Mouse (Mus musculus) forebrain, embryonic 16.5 days (tissue): ENCODE measurements around the gene Ifitm10. TPM values are rescaled to one million over a fixed set of nuclear protein-coding genes. Genes with fewer than 3 reads are reported as not detected.
"Not testable (repeated sequence)": the region's sequence is repeated elsewhere in the genome, so short reads cannot be mapped to it uniquely, and the experiment has no call there.

Experiments
- ATAC-seq: fragments of 200-750 bp; cut with Nextera tagmentation; 2 replicates; pipeline ENCODE4 v1.8.0; 2017; ENCODE audit warnings: mild to moderate bottlenecking, moderate library complexity
- H3K27ac ChIP-seq: fragments of 300-500 bp; sonication (generic); 2 replicates; pipeline ENCODE4 v1.5.1; 2014; ENCODE audit warnings: low read length, control low read depth
- H3K27me3 ChIP-seq: fragments of 300-500 bp; sonication (generic); replicated peaks from 2 replicates; pipeline ENCODE4 v1.6.1; 2014; ENCODE audit warnings: low read length; ENCODE audit not compliant: control insufficient read depth, insufficient read depth
- H3K36me3 ChIP-seq: fragments of 300-500 bp; sonication (generic); 2 replicates; pipeline ENCODE4 v1.6.1; 2014; ENCODE audit not compliant: control insufficient read depth, insufficient read depth
- H3K4me1 ChIP-seq: fragments of 300-500 bp; sonication (generic); replicated peaks from 2 replicates; pipeline ENCODE4 v1.6.1; 2014; ENCODE audit warnings: low read length; ENCODE audit not compliant: control insufficient read depth, insufficient read depth
- H3K4me2 ChIP-seq: fragments of 300-500 bp; sonication (generic); 2 replicates; pipeline ENCODE4 v1.6.1; 2014; ENCODE audit warnings: mild to moderate bottlenecking, low read length, control low read depth
- H3K4me3 ChIP-seq: fragments of 300-500 bp; sonication (generic); replicated peaks from 2 replicates; pipeline ENCODE4 v1.5.1; 2014; ENCODE audit warnings: mild to moderate bottlenecking, low read length, control low read depth
- H3K9ac ChIP-seq: fragments of 300-500 bp; sonication (generic); replicated peaks from 2 replicates; pipeline ENCODE4 v1.6.1; 2014; ENCODE audit warnings: low read depth, low read length, control low read depth
- H3K9me3 ChIP-seq: fragments of 300-500 bp; sonication (generic); 2 replicates; pipeline ENCODE4 v1.6.1; 2016; ENCODE audit warnings: low read length; ENCODE audit not compliant: control insufficient read depth
- WGBS: fragments of 180-500 bp; shearing (Covaris S2); extraction: QIAGEN DNeasy Blood & Tissue Kit; methylation state at CpG from one replicate; pipeline ENCODE4 v1.1.7; 2014; 5-methylcytosine and 5-hydroxymethylcytosine counted together
- polyA plus RNA-seq: library from polyadenylated mRNA; unstranded; fragments of >200 nt; fragmentation: Nextera tagmentation; extraction: Ambion mirVana; gene quantifications from 2 replicates; pipeline ENCODE4 v1.2.1, GENCODE M21; 2015

Gene Ifitm10
- polyA plus RNA-seq, 1 experiment from 2014 or later: 3.8 TPM

DNA sequence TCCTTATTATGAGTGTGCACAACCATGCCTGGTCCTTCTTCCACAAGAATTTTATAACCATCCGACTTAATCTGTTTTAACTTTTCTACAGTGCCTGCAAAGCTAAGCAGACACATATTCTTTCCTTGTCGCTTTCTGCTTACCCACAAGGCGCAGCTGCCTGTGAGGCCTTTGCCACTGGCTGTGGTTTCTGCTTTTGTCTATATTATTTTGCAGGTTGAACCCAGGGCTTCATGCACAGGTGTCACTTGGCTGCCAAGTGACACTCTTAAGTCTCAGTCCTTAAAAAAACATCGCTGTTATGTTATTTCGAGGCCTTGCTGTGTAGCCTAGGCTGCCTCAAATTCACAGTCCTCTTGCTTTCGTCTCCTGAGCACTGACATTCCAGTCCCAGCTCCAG lies 50.9 kb downstream of the Ifitm10 start:
- no peaks in the 10 kb centered on the region for H3K4me1 ChIP-seq
- 96% methylated on average over 6 of the region's 6 CpGs for WGBS
- no peak for ATAC-seq
- H3K4me3 ChIP-seq: no peak overlapping the region
- no peak overlapping the region for H3K9ac ChIP-seq
- no peaks in the 10 kb centered on the region for H3K36me3 ChIP-seq
- no peak overlapping the region for H3K27ac ChIP-seq
- no peaks in the 10 kb centered on the region for H3K27me3 ChIP-seq
- H3K9me3 ChIP-seq: no peaks in the 10 kb centered on the region
- no peak overlapping the region for H3K4me2 ChIP-seq

DNA sequence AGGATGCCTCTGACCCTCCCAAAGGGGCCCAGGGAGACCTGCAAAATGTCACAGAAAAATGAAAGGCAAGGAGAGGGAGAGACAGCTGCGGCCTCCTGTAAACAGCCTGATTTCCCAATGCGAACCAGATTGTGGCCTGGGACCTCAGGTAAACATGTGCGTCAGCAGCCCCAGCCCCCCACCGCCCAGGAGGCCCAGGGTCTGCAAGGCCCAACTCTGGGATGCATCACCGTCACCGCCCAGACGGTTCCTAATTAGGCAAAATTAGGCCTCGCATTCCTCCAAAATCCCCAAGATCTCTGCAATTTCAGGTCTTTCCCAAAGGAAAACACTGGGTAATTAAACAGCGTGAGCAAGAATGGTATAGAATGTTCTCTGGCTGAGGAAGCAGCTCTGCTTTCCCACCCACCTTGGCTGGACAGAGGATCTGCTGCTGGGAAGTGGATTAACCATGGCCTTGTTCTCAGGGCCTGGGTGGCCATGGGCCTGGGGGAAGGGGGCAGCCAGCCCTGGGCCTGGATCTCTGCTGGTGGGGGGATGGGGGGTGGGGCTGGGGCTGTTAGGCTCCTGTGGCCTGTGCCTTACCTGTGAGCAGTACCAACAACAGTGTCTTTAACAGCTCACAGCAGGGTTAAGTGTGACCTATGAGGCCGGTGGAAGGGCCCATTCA lies 51.8 kb downstream of the Ifitm10 start:
- not testable (repeated sequence) for H3K9ac ChIP-seq, H3K4me1 ChIP-seq, ATAC-seq, H3K27ac ChIP-seq, H3K4me2 ChIP-seq, H3K4me3 ChIP-seq, H3K9me3 ChIP-seq, H3K27me3 ChIP-seq, H3K36me3 ChIP-seq
- WGBS: 22% methylated on average over 4 of the region's 10 CpGs

DNA sequence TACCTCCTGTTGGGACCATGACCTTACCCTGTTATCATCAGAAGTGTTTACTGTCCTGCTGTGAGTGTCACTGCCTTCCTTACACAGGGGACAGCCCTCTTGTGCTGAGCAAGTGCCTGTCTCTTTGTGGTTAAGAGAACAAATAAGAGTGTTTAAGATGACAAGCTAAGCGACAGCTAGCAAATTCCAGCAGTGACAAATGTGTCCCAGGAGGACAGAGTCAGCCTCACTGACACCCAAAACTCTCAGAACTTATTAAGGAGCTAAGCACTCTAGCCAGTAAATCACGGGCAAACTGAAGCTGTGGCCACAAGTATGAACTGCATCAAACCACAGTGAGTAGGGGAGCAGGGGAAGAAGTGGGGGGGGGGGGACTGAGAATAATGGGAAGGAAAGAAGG lies 52.6 kb downstream of the Ifitm10 start:
- Histone ChIP-seq H3K4me1 (no peaks in the 10 kb centered on the region), H3K9me3 (no peaks in the 10 kb centered on the region), H3K27ac (no peak overlapping the region), H3K36me3 (no peaks in the 10 kb centered on the region), H3K27me3 (no peaks in the 10 kb centered on the region), H3K9ac (no peak overlapping the region), H3K4me2 (no peak overlapping the region), H3K4me3 (no peak overlapping the region)
- WGBS: 45% methylated on average over 2 of the region's 2 CpGs
- ATAC-seq: no peak

DNA sequence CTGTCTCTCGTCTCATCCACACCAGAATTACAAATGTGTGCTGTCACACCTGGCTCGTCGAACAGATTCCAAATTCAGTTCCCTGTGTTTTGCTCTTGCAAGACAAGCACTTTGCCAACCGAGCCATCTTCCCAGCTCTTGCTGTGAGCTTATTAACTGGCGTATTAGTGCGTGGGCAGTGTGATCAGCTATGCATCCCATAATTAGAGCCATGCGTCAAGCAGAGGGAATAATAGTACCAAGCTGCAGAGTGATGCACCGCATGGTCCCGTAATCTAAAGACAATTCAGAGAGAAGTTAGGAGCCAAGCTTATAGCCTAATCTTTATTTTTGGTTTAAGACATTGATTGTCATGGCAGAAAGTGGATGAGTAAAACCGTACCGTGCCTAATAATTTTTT lies 54.4 kb downstream of the Ifitm10 start:
- ATAC-seq: no peak
- Histone ChIP-seq H3K4me2 (no peak overlapping the region), H3K9ac (no peak overlapping the region), H3K4me3 (no peak overlapping the region), H3K36me3 (no peaks in the 10 kb centered on the region), H3K27me3 (no peaks in the 10 kb centered on the region), H3K4me1 (0 out of 2 replicates have a peak, but pooled peaks cover 3% of the 10 kb centered on the region), H3K27ac (no peak overlapping the region), H3K9me3 (no peaks in the 10 kb centered on the region)
- 66% methylated on average over 11 of the region's 11 CpGs for WGBS

DNA sequence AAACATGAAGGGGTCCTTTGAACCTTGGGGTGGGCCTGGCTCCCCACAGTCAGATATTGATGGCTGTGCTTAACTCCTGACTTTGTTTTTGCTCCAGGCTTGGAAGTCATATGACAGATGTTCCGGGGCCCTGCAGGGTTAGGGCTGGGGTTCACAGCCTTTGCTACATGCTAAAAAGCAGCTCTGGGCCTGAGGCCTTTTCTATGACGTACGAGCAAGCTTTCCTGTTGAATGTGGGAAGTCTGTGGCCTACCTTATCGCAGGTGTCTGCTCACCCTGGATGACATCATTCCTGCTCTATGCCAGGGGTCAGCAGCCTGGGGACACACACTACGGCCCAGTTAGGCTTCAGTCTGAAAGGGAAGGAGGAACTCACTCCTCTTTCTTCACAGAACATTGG lies 56.3 kb downstream of the Ifitm10 start:
- WGBS: 87% methylated on average over 5 of the region's 5 CpGs
- no peak overlapping the region for H3K9ac ChIP-seq
- no peak overlapping the region for H3K4me3 ChIP-seq
- no peaks in the 10 kb centered on the region for H3K9me3 ChIP-seq
- 0 out of 2 replicates have a peak, but pooled peaks cover 3% of the 10 kb centered on the region for H3K4me1 ChIP-seq
- no peak overlapping the region for H3K27ac ChIP-seq
- ATAC-seq: no peak
- no peaks in the 10 kb centered on the region for H3K36me3 ChIP-seq
- H3K27me3 ChIP-seq: no peaks in the 10 kb centered on the region
- H3K4me2 ChIP-seq: no peak overlapping the region

DNA sequence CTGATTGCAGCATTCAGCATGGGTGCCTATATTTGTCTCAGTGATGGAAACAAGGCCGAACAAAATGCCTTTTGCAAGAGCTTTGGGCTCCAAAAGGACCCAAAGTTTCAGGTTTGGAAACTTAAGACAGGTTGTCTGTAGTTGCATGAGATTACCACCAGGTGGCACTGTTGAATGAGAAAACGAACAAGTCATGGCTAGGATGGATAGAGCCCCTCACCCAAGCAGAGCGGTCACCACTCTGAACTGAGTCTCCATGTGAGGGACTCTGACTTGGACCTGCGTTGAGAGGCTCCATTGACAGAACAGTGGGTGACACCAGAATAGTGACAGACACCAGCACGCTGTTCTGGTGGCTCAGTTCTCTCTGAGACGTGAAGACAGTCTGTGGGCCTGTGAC lies 57.0 kb downstream of the Ifitm10 start:
- ATAC-seq: peak; percentile 33; the same call in 1 of the 2 replicates
- Histone ChIP-seq H3K27ac (no peak overlapping the region), H3K4me2 (no peak overlapping the region), H3K27me3 (no peaks in the 10 kb centered on the region), H3K9ac (no peak overlapping the region), H3K4me1 (0 out of 2 replicates have a peak, but pooled peaks cover 3% of the 10 kb centered on the region), H3K9me3 (no peaks in the 10 kb centered on the region), H3K36me3 (no peaks in the 10 kb centered on the region), H3K4me3 (no peak overlapping the region)
- WGBS: 46% methylated on average over 6 of the region's 6 CpGs

DNA sequence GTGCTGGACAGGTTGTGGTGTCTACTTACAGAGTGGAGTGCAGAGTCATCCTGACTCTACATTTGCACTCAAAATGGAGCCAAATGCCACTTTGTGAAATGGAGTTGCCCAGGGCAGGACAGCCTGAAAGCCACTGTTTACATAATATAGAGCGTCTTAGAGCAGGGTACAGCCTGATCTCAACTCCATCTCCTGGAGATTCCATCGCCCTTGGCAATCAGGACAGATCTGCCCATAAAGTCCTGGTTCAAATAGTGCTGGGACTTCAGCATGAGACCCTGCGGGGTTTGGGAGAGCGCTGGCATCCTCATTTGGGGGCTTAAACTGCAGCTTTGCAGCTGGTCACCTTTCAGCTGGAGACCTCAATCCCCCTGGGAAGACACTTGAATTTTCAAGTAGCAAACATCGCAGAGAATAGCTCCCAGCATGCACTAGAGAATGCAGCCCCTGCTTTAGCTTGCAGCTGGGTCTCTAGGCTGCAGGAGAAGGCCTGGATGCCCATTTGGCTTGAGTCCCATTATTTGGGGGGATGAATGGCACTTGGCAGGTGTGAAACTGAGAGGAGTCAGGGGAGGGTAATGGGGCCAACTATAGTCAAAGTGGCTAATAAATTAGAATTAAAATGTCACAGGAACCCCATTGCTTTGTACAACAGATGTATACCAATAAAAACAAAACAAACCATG lies 58.8 kb downstream of the Ifitm10 start:
- Histone ChIP-seq H3K27me3 (no peaks in the 10 kb centered on the region), H3K4me2 (no peak overlapping the region), H3K4me3 (no peak overlapping the region), H3K27ac (no peak overlapping the region), H3K9me3 (no peaks in the 10 kb centered on the region), H3K9ac (0 out of 2 replicates have a peak overlapping the region, but pooled peaks have one; percentile 0), H3K4me1 (0 out of 2 replicates have a peak, but pooled peaks cover 3% of the 10 kb centered on the region), H3K36me3 (no peaks in the 10 kb centered on the region)
- ATAC-seq: 0 out of 2 replicates have a peak, but pooled peaks have one; percentile 26
- 46% methylated on average over 5 of the region's 5 CpGs for WGBS

DNA sequence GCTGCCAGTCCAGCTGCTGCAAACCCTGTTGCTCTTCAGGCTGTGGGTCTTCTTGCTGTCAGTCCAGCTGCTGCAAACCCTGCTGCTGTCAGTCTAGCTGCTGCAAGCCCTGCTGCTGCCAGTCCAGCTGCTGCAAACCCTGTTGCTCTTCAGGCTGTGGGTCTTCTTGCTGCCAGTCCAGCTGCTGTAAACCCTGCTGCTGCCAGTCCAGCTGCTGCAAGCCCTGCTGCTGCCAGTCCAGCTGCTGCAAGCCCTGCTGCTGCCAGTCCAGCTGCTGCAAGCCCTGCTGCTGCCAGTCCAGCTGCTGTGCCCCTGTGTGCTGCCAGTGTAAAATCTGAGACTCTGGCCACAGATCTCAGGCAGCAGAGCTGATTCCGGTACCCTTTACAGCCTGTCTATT lies 69.6 kb downstream of the Ifitm10 start:
- 96% methylated on average over 1 of the region's 1 CpGs for WGBS
- not testable (repeated sequence) for H3K27me3 ChIP-seq, H3K9me3 ChIP-seq, H3K4me1 ChIP-seq, ATAC-seq, H3K36me3 ChIP-seq, H3K4me3 ChIP-seq, H3K4me2 ChIP-seq, H3K27ac ChIP-seq, H3K9ac ChIP-seq

DNA sequence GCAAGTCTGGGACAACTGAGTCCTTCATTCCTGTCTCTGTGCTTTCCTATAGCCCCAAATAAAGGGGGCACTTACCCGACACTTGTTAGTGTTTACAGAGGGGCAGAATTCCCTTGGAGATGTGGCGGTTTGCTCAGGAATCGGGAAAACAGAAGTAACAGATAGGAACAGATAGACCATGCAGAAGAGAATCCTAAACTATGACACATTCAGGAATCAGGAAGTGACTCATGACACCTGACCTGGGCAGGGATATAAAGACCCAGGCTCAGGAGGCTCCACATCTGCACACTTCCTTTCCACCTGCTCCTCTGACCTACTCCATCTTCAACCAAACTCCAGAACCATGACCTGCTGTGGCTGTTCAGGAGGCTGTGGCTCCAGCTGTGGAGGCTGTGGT lies 70.3 kb downstream of the Ifitm10 start, which contains the start of gene Krtap5-4:
Krtap5-4 (plus strand) TSS at position 301 of the 400 bp plus-strand sequence.
- no peak for ATAC-seq
- Histone ChIP-seq H3K36me3 (no peaks in the 10 kb centered on the region), H3K27me3 (no peaks in the 10 kb centered on the region), H3K4me1 (no peaks in the 10 kb centered on the region), H3K9ac (no peak within 1 kb of the TSS), H3K4me2 (no peak within 1 kb of the TSS), H3K27ac (no peak within 1 kb of the TSS), H3K9me3 (no peaks in the 10 kb centered on the region), H3K4me3 (no peak within 1 kb of the TSS)
- 67% methylated on average over 3 of the region's 3 CpGs for WGBS
